In the genomic region with DNA sequence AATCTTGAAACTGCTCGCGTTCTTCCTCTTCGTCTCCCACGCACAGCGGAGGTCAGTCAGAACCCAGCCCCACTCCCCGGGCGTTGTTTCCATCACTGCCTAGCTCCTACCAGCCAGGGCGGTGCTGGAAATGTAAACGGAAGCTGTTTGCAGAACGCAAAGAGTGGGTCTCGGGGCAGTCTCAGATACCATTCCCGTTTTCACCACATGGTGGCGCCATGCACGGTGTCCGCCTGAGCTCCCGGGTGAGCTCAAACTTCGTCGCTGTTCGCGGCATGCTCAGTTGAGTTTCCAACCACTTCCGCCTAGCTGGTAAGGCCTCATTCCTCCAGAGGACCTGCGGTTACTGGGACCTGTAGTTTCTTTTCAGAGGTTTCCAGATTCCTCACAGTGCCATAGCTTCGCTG, we compare ENCODE assay signal across 7 mouse cellular contexts. TPM values are rescaled to one million over a fixed set of nuclear protein-coding genes. Genes with fewer than 3 reads are reported as not detected.
DNase-seq lines count a peak whose midpoint lies in the region; ATAC-seq lines count a peak whose summit lies in the region.

No protein-coding gene starts in this region.

- H3K27ac ChIP-seq in intestine, embryonic 16.5 days (ENCODE audit: low read length): no peak overlapping the region
- no peak overlapping the region for H3K27ac ChIP-seq in limb, embryonic 12.5 days
- H3K27ac ChIP-seq in midbrain, embryonic 14.5 days (replicated peaks; ENCODE audit: low read depth, low read length): no peak overlapping the region

- WGBS in intestine, embryonic 16.5 days: 2% methylated on average over 23 of the region's 23 CpGs
- 2% methylated on average over 23 of the region's 23 CpGs for WGBS in limb, embryonic 12.5 days
- WGBS in midbrain, embryonic 14.5 days: 2% methylated on average over 23 of the region's 23 CpGs

- ATAC-seq in intestine, embryonic 16.5 days: peak; percentile 61
- ATAC-seq in limb, embryonic 12.5 days (ENCODE audit: insufficient number of reproducible peaks, insufficient read depth, low FRiP score, low TSS enrichment, low read depth): no peak
- ATAC-seq in midbrain, embryonic 14.5 days (ENCODE audit: low FRiP score, low TSS enrichment): no peak

- H3K36me3 ChIP-seq in intestine, embryonic 16.5 days (ENCODE audit: control insufficient read depth, insufficient read depth, low read length): no peaks in the 10 kb centered on the region
- H3K36me3 ChIP-seq in limb, embryonic 12.5 days: no peaks in the 10 kb centered on the region
- no peaks in the 10 kb centered on the region for H3K36me3 ChIP-seq in midbrain, embryonic 14.5 days (ENCODE audit: control insufficient read depth, insufficient read depth, low read length)

- peaks cover 53% of the 10 kb centered on the region for H3K27me3 ChIP-seq in intestine, embryonic 16.5 days (replicated peaks; ENCODE audit: control insufficient read depth, insufficient read depth, low read length)
- H3K27me3 ChIP-seq in limb, embryonic 12.5 days: peaks cover 94% of the 10 kb centered on the region
- peaks cover 57% of the 10 kb centered on the region for H3K27me3 ChIP-seq in midbrain, embryonic 14.5 days (ENCODE audit: control insufficient read depth, insufficient read depth, low read length)

- H3K4me3 ChIP-seq in intestine, embryonic 16.5 days (ENCODE audit: low read length): peak overlapping the region; percentile 24
- peak overlapping the region; percentile 20; the same call in 1 of the 2 replicates for H3K4me3 ChIP-seq in limb, embryonic 12.5 days (replicated peaks)
- 0 out of 2 replicates have a peak overlapping the region, but pooled peaks have one; percentile 3 for H3K4me3 ChIP-seq in midbrain, embryonic 14.5 days (replicated peaks; ENCODE audit: low read depth, low read length)

- peaks cover 23% of the 10 kb centered on the region for H3K4me1 ChIP-seq in intestine, embryonic 16.5 days (ENCODE audit: control insufficient read depth, insufficient read depth, low read length)
- H3K4me1 ChIP-seq in limb, embryonic 12.5 days (replicated peaks): peaks cover 18% of the 10 kb centered on the region
- peaks cover 11% of the 10 kb centered on the region; the same call in 1 of the 2 replicates for H3K4me1 ChIP-seq in midbrain, embryonic 14.5 days (ENCODE audit: control insufficient read depth, insufficient read depth, low read length)

- H3K9me3 ChIP-seq in intestine, embryonic 16.5 days (ENCODE audit: control insufficient read depth, low read length): no peaks in the 10 kb centered on the region
- no peaks in the 10 kb centered on the region for H3K9me3 ChIP-seq in limb, embryonic 12.5 days
- no peaks in the 10 kb centered on the region for H3K9me3 ChIP-seq in midbrain, embryonic 14.5 days (ENCODE audit: control insufficient read depth, low read length)

- H3K4me2 ChIP-seq in intestine, embryonic 16.5 days (ENCODE audit: low read depth, low read length): peak overlapping the region; percentile 48
- H3K4me2 ChIP-seq in limb, embryonic 12.5 days: peak overlapping the region; percentile 45
- H3K4me2 ChIP-seq in midbrain, embryonic 14.5 days (ENCODE audit: low read length): peak overlapping the region; percentile 38

- peak; percentile 82 to 92 for DNase-seq in adrenal gland, adult (ENCODE audit: inconsistent age in 2 of 2, low spot score in 1 of 2)
- peak; percentile 92 for DNase-seq in embryo, embryonic 10.5 days (ENCODE audit: low spot score)
- peak; percentile 75 to 84 for DNase-seq in gastrocnemius, postnatal 4 days (ENCODE audit: low spot score in 2 of 2)
- DNase-seq in midbrain, embryonic 14.5 days: peak; percentile 85
- DNase-seq in spleen, postnatal 10 days (ENCODE audit: low spot score in 2 of 2): peak; percentile 86 to 93

- H3K9ac ChIP-seq in intestine, embryonic 16.5 days (ENCODE audit: low read depth, low read length): 0 out of 2 replicates have a peak overlapping the region, but pooled peaks have one; percentile 23
- H3K9ac ChIP-seq in limb, embryonic 12.5 days (replicated peaks): no peak overlapping the region
- H3K9ac ChIP-seq in midbrain, embryonic 14.5 days (replicated peaks; ENCODE audit: low read length): no peak overlapping the region

RNA-seq across cellular contexts. Expression of gene Espn, which starts 1.6 kb away (rescaled TPM):
- total RNA-seq in gastrocnemius, postnatal 4 days (2021): 1 to 10 TPM; 1.5 TPM
- 31.6 and 39.5 TPM in 2 replicates for polyA plus RNA-seq in intestine, embryonic 16.5 days (2015; fragmentation: Nextera tagmentation; extraction: Ambion mirVana)
- polyA plus RNA-seq in limb, embryonic 12.5 days (2016; fragmentation: Nextera tagmentation; extraction: Ambion mirVana): 1.9 and 2.3 TPM in 2 replicates
- not detected in 2 replicates for polyA plus RNA-seq in midbrain, embryonic 14.5 days (2014; fragmentation: Nextera tagmentation; extraction: Ambion mirVana)

RNA-seq across cellular contexts. Expression of gene Hes2, which starts 4.9 kb away (rescaled TPM):
- not detected for total RNA-seq in gastrocnemius, postnatal 4 days (2021)
- 0.68 and 0.98 TPM in 2 replicates for polyA plus RNA-seq in intestine, embryonic 16.5 days (2015; fragmentation: Nextera tagmentation; extraction: Ambion mirVana)
- not detected in 2 replicates for polyA plus RNA-seq in limb, embryonic 12.5 days (2016; fragmentation: Nextera tagmentation; extraction: Ambion mirVana)
- not detected in 2 replicates for polyA plus RNA-seq in midbrain, embryonic 14.5 days (2014; fragmentation: Nextera tagmentation; extraction: Ambion mirVana)

RNA-seq across cellular contexts. Expression of gene Acot7, which starts 24.2 kb away (rescaled TPM):
- total RNA-seq in gastrocnemius, postnatal 4 days (2021): 10 to 100 TPM; 13.5 to 17.6 TPM
- 49.4 and 52.5 TPM in 2 replicates for polyA plus RNA-seq in intestine, embryonic 16.5 days (2015; fragmentation: Nextera tagmentation; extraction: Ambion mirVana)
- 37.6 and 40.2 TPM in 2 replicates for polyA plus RNA-seq in limb, embryonic 12.5 days (2016; fragmentation: Nextera tagmentation; extraction: Ambion mirVana)
- polyA plus RNA-seq in midbrain, embryonic 14.5 days (2014; fragmentation: Nextera tagmentation; extraction: Ambion mirVana): 276 and 368 TPM in 2 replicates

RNA-seq across cellular contexts. Expression of gene Tnfrsf25, which starts 38.0 kb away (rescaled TPM):
- total RNA-seq in gastrocnemius, postnatal 4 days (2021): 1 to 10 TPM; 1.9 to 2.0 TPM
- polyA plus RNA-seq in intestine, embryonic 16.5 days (2015; fragmentation: Nextera tagmentation; extraction: Ambion mirVana): 1.8 and 2.4 TPM in 2 replicates
- 0.96 and 1.9 TPM in 2 replicates for polyA plus RNA-seq in limb, embryonic 12.5 days (2016; fragmentation: Nextera tagmentation; extraction: Ambion mirVana)
- 0.54 and 1.2 TPM in 2 replicates for polyA plus RNA-seq in midbrain, embryonic 14.5 days (2014; fragmentation: Nextera tagmentation; extraction: Ambion mirVana)
